Mouse (Mus musculus) T-helper 17 cell (primary cell): ENCODE measurements at regions not wholly inside any gene's neighbourhood (a gene's known extent, or its start where the extent isn't known, plus 50 kb on each side); places are given as distances from the start of the nearest gene placed in this dataset.

Experiments
- in situ Hi-C, 2 experiments: fragments of 300-600 bp; cut with MboI, MseI; formaldehyde crosslinking; loops; 1 replicate in 1 of 2; 2 replicates in 1 of 2; pipeline ENCODE4 v1.15.1; 2025; ENCODE audit warnings: high pct_unique_total_duplicates in 2 of 2

- in situ Hi-C loops: no loop called here
These were observed 137.8 kb downstream of the Pfkfb3 start for GRCm38 (mm10) chr2:11416122-11416521.

- in situ Hi-C loops: no loop called here
These were observed 141.4 kb downstream of the Pfkfb3 start for GRCm38 (mm10) chr2:11412521-11412920.

GRCm38 (mm10) chr2:11408497-11408896, 145.4 kb downstream of the Pfkfb3 start:
- in situ Hi-C loops: no loop called here

GRCm38 (mm10) chr2:11406103-11406615, 147.7 kb downstream of the Pfkfb3 start:
- in situ Hi-C loops: no loop called here

- in situ Hi-C loops: loop anchor here in 1 of 2 experiments (5.0 kb wide), 1 partner anchor 70 kb away; no protein-coding TSS in a partner anchor
These were observed 151.5 kb downstream of the Pfkfb3 start for GRCm38 (mm10) chr2:11402218-11402848.

DNA sequence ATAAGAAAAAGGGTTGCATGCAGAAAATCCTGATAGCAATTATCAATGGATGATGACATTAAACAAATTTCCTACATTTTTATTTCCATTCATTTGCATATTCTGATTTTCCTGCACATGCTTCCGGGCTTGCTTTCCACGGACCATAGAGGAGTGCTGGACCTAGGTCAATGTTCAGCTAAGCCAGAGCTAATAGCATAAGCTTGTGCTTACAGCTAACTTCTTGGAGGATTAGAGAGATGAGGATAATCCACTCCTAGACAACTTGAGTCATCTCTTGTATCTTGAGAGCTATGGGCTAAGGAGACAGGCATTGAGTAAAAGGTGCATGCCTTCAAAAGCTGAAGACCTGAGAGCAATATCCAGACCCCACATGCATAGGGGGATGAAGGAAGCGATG, 154.5 kb downstream of the Pfkfb3 start:
- in situ Hi-C loops: no loop called here

- in situ Hi-C loops: no loop called here
These were observed 154.9 kb downstream of the Pfkfb3 start for GRCm38 (mm10) chr2:11398949-11399348.

DNA sequence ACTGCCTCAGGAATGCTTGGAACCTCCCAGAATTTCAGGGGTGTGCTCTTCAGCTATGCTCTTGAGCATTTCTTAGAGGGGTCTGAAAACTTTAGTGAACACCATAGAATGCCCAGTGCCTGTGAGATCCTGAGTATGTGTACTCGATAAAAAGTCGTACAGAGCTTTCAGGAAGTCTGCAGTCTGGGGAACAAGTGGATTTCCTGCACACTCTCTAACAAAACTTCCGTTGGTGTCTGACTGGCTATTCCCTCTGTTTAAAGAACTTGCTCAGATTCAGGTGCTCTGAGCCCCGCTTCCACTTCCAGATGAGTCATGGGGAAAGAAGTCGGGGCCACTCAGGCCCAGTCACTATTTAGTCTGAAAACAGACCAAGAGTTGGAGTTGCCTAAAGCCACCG, 155.5 kb downstream of the Pfkfb3 start:
- in situ Hi-C loops: no loop called here

DNA sequence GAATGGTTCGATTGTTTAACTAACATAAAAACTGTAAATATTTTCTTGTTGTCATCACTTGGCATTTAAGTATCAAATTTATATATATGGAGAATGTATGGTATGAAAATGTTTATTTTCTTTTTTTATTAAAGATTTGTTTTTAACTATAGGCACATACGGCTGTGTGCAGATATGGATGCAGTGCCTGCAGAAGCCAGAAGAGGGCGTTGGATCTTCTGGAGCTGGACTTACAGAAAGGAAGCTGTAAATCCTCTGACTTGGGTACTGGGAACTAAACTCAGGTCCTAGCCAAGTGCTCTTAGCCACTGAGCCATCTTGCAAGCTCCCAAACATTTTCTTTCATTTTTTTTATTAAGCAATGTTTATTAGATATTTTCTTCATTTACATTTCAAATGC, 157.0 kb downstream of the Pfkfb3 start:
- in situ Hi-C loops: no loop called here

- in situ Hi-C loops: no loop called here
These were observed 159.1 kb downstream of the Pfkfb3 start for GRCm38 (mm10) chr2:11394675-11395349.

GRCm38 (mm10) chr2:11391725-11392124, 162.2 kb downstream of the Pfkfb3 start:
- in situ Hi-C loops: no loop called here

- in situ Hi-C loops: no loop called here
These were observed 163.1 kb downstream of the Pfkfb3 start for GRCm38 (mm10) chr2:11390667-11391334.

DNA sequence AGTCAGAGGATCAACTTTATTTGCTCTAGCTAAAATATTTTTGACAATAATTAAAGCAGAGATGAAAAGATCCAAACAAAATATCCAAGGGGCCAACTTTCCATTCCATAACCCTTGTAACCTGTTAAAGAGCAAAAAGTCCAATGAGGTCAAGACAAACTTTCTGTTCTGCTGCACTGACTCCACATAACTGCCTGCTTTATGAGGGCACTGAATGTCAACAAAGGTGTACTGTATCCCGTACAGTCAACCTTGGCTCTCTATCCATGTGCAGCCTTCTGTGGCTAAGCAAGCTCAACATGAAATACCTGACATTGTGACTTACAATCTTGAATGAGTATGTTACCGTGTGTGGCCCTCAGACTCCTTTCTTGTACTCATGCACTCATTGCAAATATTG, 166.3 kb downstream of the Pfkfb3 start:
- in situ Hi-C loops: no loop called here

DNA sequence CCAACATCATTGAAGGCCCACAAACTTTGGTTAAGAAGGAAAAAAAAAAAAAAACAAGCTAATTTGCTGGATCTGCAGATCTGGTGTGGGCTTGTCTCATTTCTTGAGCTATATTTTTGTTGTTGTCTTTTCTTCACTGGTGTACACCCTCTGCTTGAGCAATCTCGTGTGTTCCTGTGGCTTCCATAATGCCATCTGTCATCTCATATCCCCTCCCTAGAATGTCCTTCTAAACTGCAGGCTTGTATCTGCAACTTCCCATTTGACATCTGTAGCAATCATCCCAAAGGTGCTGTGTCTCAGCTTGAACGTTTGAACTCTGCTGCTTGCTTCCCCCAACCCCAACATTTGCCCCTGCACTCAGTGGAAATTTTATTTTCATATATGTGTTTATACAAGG, 170.1 kb downstream of the Pfkfb3 start:
- in situ Hi-C loops: no loop called here

- in situ Hi-C loops: no loop called here
These were observed 176.7 kb downstream of the Pfkfb3 start for GRCm38 (mm10) chr2:11377213-11377612.

- in situ Hi-C loops: no loop called here
These were observed 178.0 kb downstream of the Pfkfb3 start for GRCm38 (mm10) chr2:11375726-11376454.

GRCm38 (mm10) chr2:11375092-11375491, 178.8 kb downstream of the Pfkfb3 start:
- in situ Hi-C loops: no loop called here

DNA sequence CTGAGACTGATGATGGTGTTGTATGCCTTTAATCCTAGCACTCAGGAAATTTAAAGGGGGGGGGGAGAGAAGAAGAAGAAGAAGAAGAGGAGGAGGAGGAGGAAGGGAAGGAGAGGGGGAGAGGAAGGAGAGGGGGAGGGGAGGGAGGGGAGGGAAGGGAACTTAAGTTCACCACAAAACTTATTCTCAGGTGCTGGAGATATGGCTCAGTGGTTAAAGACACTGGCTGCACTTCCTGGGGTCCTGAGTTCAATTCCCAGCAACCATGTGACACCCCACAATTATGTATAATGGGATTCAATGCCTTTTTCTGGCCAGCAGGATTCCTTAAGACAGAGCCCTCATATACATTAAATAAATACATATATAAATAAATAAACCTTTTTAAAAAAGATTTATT, 183.6 kb downstream of the Pfkfb3 start:
- in situ Hi-C loops: no loop called here

DNA sequence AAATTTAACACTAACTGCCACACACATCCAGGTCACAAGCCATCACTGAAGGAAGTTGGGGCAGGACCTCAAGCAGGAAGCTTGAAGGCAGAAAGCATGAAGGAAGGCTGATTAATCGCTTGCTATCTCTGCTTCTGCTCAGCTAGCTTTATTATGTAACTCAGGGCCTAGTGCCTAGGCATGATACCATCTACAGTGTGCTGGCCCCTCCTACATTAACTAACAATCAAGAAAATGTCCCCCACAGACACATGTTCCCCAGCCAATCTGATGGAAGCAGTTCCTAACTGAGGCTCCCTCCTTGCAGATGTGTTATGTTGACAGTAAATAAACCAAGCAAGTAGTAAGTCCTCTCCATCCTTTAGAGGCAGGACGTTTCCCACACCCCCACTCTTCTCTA, 186.6 kb downstream of the Pfkfb3 start:
- in situ Hi-C loops: no loop called here

DNA sequence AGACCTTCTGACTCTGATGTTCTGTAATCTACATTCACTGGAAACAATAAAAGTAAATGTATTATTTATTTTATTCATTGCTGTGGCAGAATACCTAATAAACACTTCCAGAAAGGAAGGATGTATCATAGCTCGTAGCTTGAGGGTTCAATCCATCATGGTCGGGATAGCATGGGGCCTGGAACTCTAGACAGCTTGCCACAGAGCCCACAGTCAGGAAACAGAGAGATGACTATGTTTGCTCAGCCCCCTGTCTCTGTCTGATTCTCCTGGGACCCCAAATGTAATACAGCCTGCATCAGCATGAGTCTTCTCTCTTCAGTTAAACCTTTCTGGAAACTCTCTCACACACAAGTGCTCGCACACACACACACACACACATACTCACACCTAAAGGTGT, 188.1 kb downstream of the Pfkfb3 start:
- in situ Hi-C loops: no loop called here

DNA sequence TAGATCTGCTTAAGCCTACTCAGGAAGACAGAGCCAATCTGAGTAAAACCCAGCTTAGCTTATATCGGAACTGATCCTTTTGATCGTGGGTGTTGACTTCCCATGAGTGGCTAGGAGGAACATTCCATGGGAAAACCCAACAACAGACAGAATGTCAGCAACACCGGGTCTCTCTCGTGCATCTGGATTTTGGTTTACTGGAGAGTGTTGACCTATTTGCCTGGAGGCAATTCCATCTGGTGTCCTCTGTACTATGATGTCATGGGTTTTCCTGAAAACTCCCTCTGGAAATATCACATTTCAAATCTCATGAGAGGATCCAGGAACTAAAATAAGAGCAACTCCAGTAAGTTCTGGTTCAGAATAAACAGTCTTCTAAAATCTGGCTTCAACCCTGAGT, 188.5 kb downstream of the Pfkfb3 start:
- in situ Hi-C loops: no loop called here

DNA sequence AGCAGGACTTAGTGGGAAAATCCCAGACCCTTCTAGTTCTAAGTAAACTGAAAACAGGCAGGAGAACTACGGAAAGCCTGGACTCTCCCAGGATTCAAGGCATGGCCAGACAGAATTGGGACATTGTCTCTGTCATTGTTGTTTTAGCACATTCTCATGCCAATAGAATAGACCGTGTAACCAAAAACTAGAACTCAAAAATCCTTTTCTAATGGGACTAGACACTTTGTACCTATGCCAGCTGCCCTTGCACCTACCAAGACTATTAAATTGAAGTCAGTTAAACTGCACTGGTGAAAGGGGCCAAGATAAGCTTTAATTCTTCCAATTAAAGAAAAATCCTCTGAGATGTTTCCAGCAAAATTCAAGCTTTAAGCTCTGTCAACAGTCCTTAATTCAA, 189.8 kb downstream of the Pfkfb3 start:
- in situ Hi-C loops: no loop called here
